Mouse (Mus musculus): ENCODE results near the gene Ttc27. TPM values are rescaled to one million over a fixed set of nuclear protein-coding genes. Genes with fewer than 3 reads are reported as not detected.

The Ttc27 gene
- polyA plus RNA-seq, 1 experiment from 2014 or later: 21.2 TPM

GRCm38 (mm10) chr17:74870177-74871160, 152.9 kb downstream of the Ttc27 start:
- Histone ChIP-seq H3K27me3 (replicated peaks; ENCODE audit: control insufficient read depth, insufficient read depth, low read length) (no peaks in the 10 kb centered on the region), H3K36me3 (ENCODE audit: control insufficient read depth, insufficient read depth, low read length) (no peaks in the 10 kb centered on the region), H3K27ac (replicated peaks; ENCODE audit: low read depth, low read length) (peak overlapping the region; percentile 55), H3K9ac (ENCODE audit: low read depth, low read length) (0 out of 2 replicates have a peak overlapping the region, but pooled peaks have one; percentile 37), H3K9me3 (ENCODE audit: control insufficient read depth, low read length) (no peaks in the 10 kb centered on the region), H3K4me3 (ENCODE audit: low read depth, low read length) (no peak overlapping the region), H3K4me1 (ENCODE audit: control insufficient read depth, insufficient read depth, low read length) (peaks cover 60% of the 10 kb centered on the region), H3K4me2 (ENCODE audit: low read depth, low read length) (no peak overlapping the region; the same call in 1 of the 2 replicates)
- DNase-seq (ENCODE audit: low spot score): peak; percentile 68
- ATAC-seq (ENCODE audit: low read depth): no peak
- WGBS: 27% methylated on average over 14 of the region's 14 CpGs

GRCm38 (mm10) chr17:74872567-74872966, 155.0 kb downstream of the Ttc27 start:
- no peaks in the 10 kb centered on the region for H3K36me3 ChIP-seq (ENCODE audit: control insufficient read depth, insufficient read depth, low read length)
- no peak overlapping the region for H3K9ac ChIP-seq (ENCODE audit: low read depth, low read length)
- H3K4me3 ChIP-seq (ENCODE audit: low read depth, low read length): no peak overlapping the region
- 69% methylated on average over 9 of the region's 9 CpGs for WGBS
- H3K27ac ChIP-seq (replicated peaks; ENCODE audit: low read depth, low read length): no peak overlapping the region
- DNase-seq (ENCODE audit: low spot score) (no peak), ATAC-seq (ENCODE audit: low read depth) (no peak)
- no peaks in the 10 kb centered on the region for H3K9me3 ChIP-seq (ENCODE audit: control insufficient read depth, low read length)
- no peak overlapping the region for H3K4me2 ChIP-seq (ENCODE audit: low read depth, low read length)
- no peaks in the 10 kb centered on the region for H3K27me3 ChIP-seq (replicated peaks; ENCODE audit: control insufficient read depth, insufficient read depth, low read length)
- H3K4me1 ChIP-seq (ENCODE audit: control insufficient read depth, insufficient read depth, low read length): peaks cover 44% of the 10 kb centered on the region

GRCm38 (mm10) chr17:74873756-74874155, 156.2 kb downstream of the Ttc27 start:
- Histone ChIP-seq H3K4me3 (ENCODE audit: low read depth, low read length) (no peak overlapping the region), H3K4me2 (ENCODE audit: low read depth, low read length) (no peak overlapping the region), H3K27ac (replicated peaks; ENCODE audit: low read depth, low read length) (no peak overlapping the region), H3K36me3 (ENCODE audit: control insufficient read depth, insufficient read depth, low read length) (no peaks in the 10 kb centered on the region), H3K27me3 (replicated peaks; ENCODE audit: control insufficient read depth, insufficient read depth, low read length) (no peaks in the 10 kb centered on the region), H3K4me1 (ENCODE audit: control insufficient read depth, insufficient read depth, low read length) (peaks cover 32% of the 10 kb centered on the region), H3K9ac (ENCODE audit: low read depth, low read length) (no peak overlapping the region), H3K9me3 (ENCODE audit: control insufficient read depth, low read length) (no peaks in the 10 kb centered on the region)
- 76% methylated on average over 1 of the region's 1 CpGs for WGBS
- ATAC-seq (ENCODE audit: low read depth) (no peak), DNase-seq (ENCODE audit: low spot score) (no peak)

GRCm38 (mm10) chr17:74875740-74876139, 158.2 kb downstream of the Ttc27 start:
- 85% methylated on average over 5 of the region's 5 CpGs for WGBS
- Histone ChIP-seq H3K36me3 (ENCODE audit: control insufficient read depth, insufficient read depth, low read length) (no peaks in the 10 kb centered on the region), H3K4me3 (ENCODE audit: low read depth, low read length) (no peak overlapping the region), H3K9ac (ENCODE audit: low read depth, low read length) (no peak overlapping the region), H3K9me3 (ENCODE audit: control insufficient read depth, low read length) (no peaks in the 10 kb centered on the region), H3K27ac (replicated peaks; ENCODE audit: low read depth, low read length) (no peak overlapping the region), H3K27me3 (replicated peaks; ENCODE audit: control insufficient read depth, insufficient read depth, low read length) (no peaks in the 10 kb centered on the region), H3K4me2 (ENCODE audit: low read depth, low read length) (no peak overlapping the region), H3K4me1 (ENCODE audit: control insufficient read depth, insufficient read depth, low read length) (peaks cover 19% of the 10 kb centered on the region)
- ATAC-seq (ENCODE audit: low read depth): no peak
- no peak for DNase-seq (ENCODE audit: low spot score)

GRCm38 (mm10) chr17:74876954-74877353, 159.4 kb downstream of the Ttc27 start:
- Histone ChIP-seq H3K27me3 (replicated peaks; ENCODE audit: control insufficient read depth, insufficient read depth, low read length) (no peaks in the 10 kb centered on the region), H3K4me3 (ENCODE audit: low read depth, low read length) (no peak overlapping the region), H3K4me2 (ENCODE audit: low read depth, low read length) (no peak overlapping the region), H3K27ac (replicated peaks; ENCODE audit: low read depth, low read length) (no peak overlapping the region), H3K4me1 (ENCODE audit: control insufficient read depth, insufficient read depth, low read length) (peaks cover 11% of the 10 kb centered on the region; the same call in 1 of the 2 replicates), H3K9me3 (ENCODE audit: control insufficient read depth, low read length) (no peaks in the 10 kb centered on the region), H3K36me3 (ENCODE audit: control insufficient read depth, insufficient read depth, low read length) (no peaks in the 10 kb centered on the region), H3K9ac (ENCODE audit: low read depth, low read length) (no peak overlapping the region)
- WGBS: 62% methylated on average over 10 of the region's 10 CpGs
- DNase-seq (ENCODE audit: low spot score): no peak
- ATAC-seq (ENCODE audit: low read depth): no peak

- ATAC-seq (ENCODE audit: low read depth) (no peak), DNase-seq (ENCODE audit: low spot score) (no peak)
- no peaks in the 10 kb centered on the region for H3K27me3 ChIP-seq (replicated peaks; ENCODE audit: control insufficient read depth, insufficient read depth, low read length)
- H3K27ac ChIP-seq (replicated peaks; ENCODE audit: low read depth, low read length): no peak overlapping the region
- H3K4me1 ChIP-seq (ENCODE audit: control insufficient read depth, insufficient read depth, low read length): peaks cover 7% of the 10 kb centered on the region; the same call in 1 of the 2 replicates
- no peak overlapping the region for H3K9ac ChIP-seq (ENCODE audit: low read depth, low read length)
- no peak overlapping the region for H3K4me2 ChIP-seq (ENCODE audit: low read depth, low read length)
- 49% methylated on average over 7 of the region's 7 CpGs for WGBS
- H3K36me3 ChIP-seq (ENCODE audit: control insufficient read depth, insufficient read depth, low read length): no peaks in the 10 kb centered on the region
- no peak overlapping the region for H3K4me3 ChIP-seq (ENCODE audit: low read depth, low read length)
- H3K9me3 ChIP-seq (ENCODE audit: control insufficient read depth, low read length): no peaks in the 10 kb centered on the region
Observed at GRCm38 (mm10) chr17:74879768-74880167, 162.2 kb downstream of the Ttc27 start.

- 60% methylated on average over 7 of the region's 7 CpGs for WGBS
- H3K9ac ChIP-seq (ENCODE audit: low read depth, low read length): no peak overlapping the region
- no peak overlapping the region for H3K27ac ChIP-seq (replicated peaks; ENCODE audit: low read depth, low read length)
- DNase-seq (ENCODE audit: low spot score) (no peak), ATAC-seq (ENCODE audit: low read depth) (no peak)
- H3K36me3 ChIP-seq (ENCODE audit: control insufficient read depth, insufficient read depth, low read length): no peaks in the 10 kb centered on the region
- H3K27me3 ChIP-seq (replicated peaks; ENCODE audit: control insufficient read depth, insufficient read depth, low read length): no peaks in the 10 kb centered on the region
- no peak overlapping the region for H3K4me2 ChIP-seq (ENCODE audit: low read depth, low read length)
- H3K4me1 ChIP-seq (ENCODE audit: control insufficient read depth, insufficient read depth, low read length): no peaks in the 10 kb centered on the region
- no peaks in the 10 kb centered on the region for H3K9me3 ChIP-seq (ENCODE audit: control insufficient read depth, low read length)
- no peak overlapping the region for H3K4me3 ChIP-seq (ENCODE audit: low read depth, low read length)
Observed at GRCm38 (mm10) chr17:74887039-74887438, 169.5 kb downstream of the Ttc27 start.

- Histone ChIP-seq H3K4me1 (ENCODE audit: control insufficient read depth, insufficient read depth, low read length) (no peaks in the 10 kb centered on the region), H3K4me3 (ENCODE audit: low read depth, low read length) (no peak overlapping the region), H3K27ac (replicated peaks; ENCODE audit: low read depth, low read length) (no peak overlapping the region), H3K9me3 (ENCODE audit: control insufficient read depth, low read length) (no peaks in the 10 kb centered on the region), H3K36me3 (ENCODE audit: control insufficient read depth, insufficient read depth, low read length) (no peaks in the 10 kb centered on the region), H3K9ac (ENCODE audit: low read depth, low read length) (no peak overlapping the region), H3K27me3 (replicated peaks; ENCODE audit: control insufficient read depth, insufficient read depth, low read length) (no peaks in the 10 kb centered on the region), H3K4me2 (ENCODE audit: low read depth, low read length) (no peak overlapping the region)
- WGBS: 46% methylated on average over 11 of the region's 11 CpGs
- ATAC-seq (ENCODE audit: low read depth): no peak
- DNase-seq (ENCODE audit: low spot score): no peak
Observed at GRCm38 (mm10) chr17:74888836-74889534, 171.5 kb downstream of the Ttc27 start.

Measured in embryonic facial prominence, embryonic 14.5 days (tissue).